Mouse (Mus musculus) CH12.LX (cell line): ENCODE measurements around the gene Iqcd. TPM values are rescaled to one million over a fixed set of nuclear protein-coding genes. Genes with fewer than 3 reads are reported as not detected.

ENCODE experiments used
- DNase-seq: peaks from one replicate; pipeline ENCODE4 v3.0.0-alpha.2; 2013; ENCODE audit errors: extremely low read depth
- H3K27ac ChIP-seq: 2 replicates; pipeline ENCODE4 v1.5.1; 2012; ENCODE audit warnings: low read depth, mild to moderate bottlenecking, control low read depth, moderate library complexity; ENCODE audit not compliant: insufficient read depth
- H3K27me3 ChIP-seq: replicated peaks from 2 replicates; pipeline ENCODE3; 2012; ENCODE audit warnings: inconsistent platforms
- H3K36me3 ChIP-seq, 2 experiments: replicated peaks in 1 of 2; 2 replicates each; pipeline versions ENCODE3 to v1.6.1; 2012; ENCODE audit warnings: inconsistent platforms in 1 of 2, low read length in 1 of 2, mild to moderate bottlenecking in 1 of 2, mixed read lengths in 1 of 2, moderate library complexity in 1 of 2; ENCODE audit not compliant: control insufficient read depth in 1 of 2, insufficient read depth in 1 of 2
- H3K4me1 ChIP-seq, 2 experiments: 2 replicates each; pipeline ENCODE4 v1.6.1; 2012; ENCODE audit warnings: inconsistent platforms in 1 of 2, moderate library complexity in 1 of 2; ENCODE audit not compliant: insufficient read depth in 2 of 2, control insufficient read depth in 1 of 2
- H3K4me2 ChIP-seq: 2 replicates; pipeline ENCODE4 v1.6.1; 2012; ENCODE audit warnings: low read depth, mild to moderate bottlenecking, control low read depth; ENCODE audit not compliant: poor library complexity, insufficient read depth, severe bottlenecking
- H3K4me3 ChIP-seq, 3 experiments: fragments of 150-350 bp in 1 of 3; sonication (generic) in 1 of 3; replicated peaks in 1 of 3; 2 replicates each; pipeline versions ENCODE3 to v1.5.1; 2011 to 2012; ENCODE audit warnings: low read depth in 2 of 3, low read length in 2 of 3, mild to moderate bottlenecking in 2 of 3, moderate library complexity in 2 of 3, control low read depth in 1 of 3, improper control_type of control experiment in 1 of 3, inconsistent platforms in 1 of 3, mixed read lengths in 1 of 3; ENCODE audit not compliant: poor library complexity in 1 of 3
- H3K79me2 ChIP-seq: replicated peaks from 2 replicates; pipeline ENCODE4 v1.6.1; 2012; ENCODE audit warnings: mild to moderate bottlenecking, moderate library complexity; ENCODE audit not compliant: control insufficient read depth, poor library complexity, insufficient read depth, severe bottlenecking; ENCODE audit errors: extremely low read depth
- H3K9ac ChIP-seq: 2 replicates; pipeline ENCODE4 v1.6.1; 2012; ENCODE audit warnings: low read depth, mild to moderate bottlenecking, control low read depth, moderate library complexity; ENCODE audit not compliant: insufficient read depth
- H3K9me3 ChIP-seq: replicated peaks from 2 replicates; pipeline ENCODE3; 2012; ENCODE audit warnings: low read length, inconsistent platforms, mixed read lengths
- CHD2 ChIP-seq: IDR thresholded peaks from 2 replicates; pipeline ENCODE4 v1.6.1; 2011; ENCODE audit warnings: low read length, improper control_type of control experiment
- CTCF ChIP-seq, 2 experiments: IDR thresholded peaks in 1 of 2; conservative IDR thresholded peaks in 1 of 2; 2 replicates each; pipeline ENCODE4 v1.5.1; 2011 to 2012; ENCODE audit warnings: low read depth in 2 of 2, low read length in 2 of 2, improper control_type of control experiment in 1 of 2, inconsistent platforms in 1 of 2, mild to moderate bottlenecking in 1 of 2, moderate library complexity in 1 of 2
- GABPA ChIP-seq: IDR thresholded peaks from 2 replicates; pipeline ENCODE4 v1.6.1; 2012; ENCODE audit warnings: low read depth, low read length, improper control_type of control experiment, inconsistent platforms; ENCODE audit not compliant: insufficient replicate concordance
- IRF4 ChIP-seq: IDR thresholded peaks from 2 replicates; pipeline ENCODE4 v1.6.1; 2014; ENCODE audit warnings: low read depth, mild to moderate bottlenecking, inconsistent platforms, low read length, improper control_type of control experiment
- JUN ChIP-seq: IDR thresholded peaks from 2 replicates; pipeline ENCODE4 v1.6.1; 2011; ENCODE audit warnings: low read depth, mild to moderate bottlenecking, low read length, improper control_type of control experiment, moderate library complexity; ENCODE audit not compliant: insufficient read depth
- KAT2A ChIP-seq: IDR thresholded peaks from 2 replicates; pipeline ENCODE4 v1.6.1; 2012; ENCODE audit warnings: low read length, improper control_type of control experiment, inconsistent platforms; ENCODE audit not compliant: insufficient replicate concordance
- MAFK ChIP-seq: IDR thresholded peaks from 2 replicates; pipeline ENCODE4 v1.6.1; 2011; ENCODE audit warnings: low read length, improper control_type of control experiment; ENCODE audit not compliant: insufficient replicate concordance
- MAX ChIP-seq: IDR thresholded peaks from 2 replicates; pipeline ENCODE4 v1.6.1; 2011; ENCODE audit warnings: low read length, improper control_type of control experiment
- MAZ ChIP-seq: IDR thresholded peaks from 2 replicates; pipeline ENCODE4 v1.6.1; 2012; ENCODE audit warnings: low read depth, mild to moderate bottlenecking, inconsistent platforms, low read length, improper control_type of control experiment, moderate library complexity
- MEF2A ChIP-seq: IDR thresholded peaks from 2 replicates; pipeline ENCODE4 v1.6.1; 2014; ENCODE audit warnings: low read depth, mild to moderate bottlenecking, inconsistent platforms, low read length, improper control_type of control experiment, borderline replicate concordance
- MYC ChIP-seq: IDR thresholded peaks from 2 replicates; pipeline ENCODE4 v1.6.1; 2011; ENCODE audit warnings: low read depth, mild to moderate bottlenecking, improper control_type of control experiment, low read length
- NELFE ChIP-seq: IDR thresholded peaks from 2 replicates; pipeline ENCODE4 v1.6.1; 2011; ENCODE audit warnings: low read depth, low read length, improper control_type of control experiment
- PAX5 ChIP-seq: IDR thresholded peaks from 2 replicates; pipeline ENCODE4 v1.6.1; 2012; ENCODE audit warnings: low read length, inconsistent platforms, mixed read lengths
- POLR2AphosphoS2 ChIP-seq: IDR thresholded peaks from 2 replicates; pipeline ENCODE4 v1.6.1; 2011; ENCODE audit warnings: low read depth, low read length, improper control_type of control experiment
- RAD21 ChIP-seq: IDR thresholded peaks from 2 replicates; pipeline ENCODE4 v1.6.1; 2011; ENCODE audit warnings: low read depth, mild to moderate bottlenecking, low read length, improper control_type of control experiment, moderate library complexity
- RCOR1 ChIP-seq: conservative IDR thresholded peaks from 2 replicates; pipeline ENCODE4 v1.6.1; 2012; ENCODE audit warnings: low read depth, mild to moderate bottlenecking, inconsistent platforms, low read length, improper control_type of control experiment
- SMC3 ChIP-seq: IDR thresholded peaks from 2 replicates; pipeline ENCODE4 v1.6.1; 2011; ENCODE audit warnings: low read depth, low read length, improper control_type of control experiment
- TBP ChIP-seq: conservative IDR thresholded peaks from 2 replicates; pipeline ENCODE4 v1.6.1; 2011; ENCODE audit warnings: low read depth, low read length, improper control_type of control experiment
- TCF12 ChIP-seq: IDR thresholded peaks from 2 replicates; pipeline ENCODE4 v1.6.1; 2014; ENCODE audit warnings: low read depth, mild to moderate bottlenecking, inconsistent platforms, low read length, improper control_type of control experiment
- USF2 ChIP-seq: conservative IDR thresholded peaks from 2 replicates; pipeline ENCODE4 v1.6.1; 2011; ENCODE audit warnings: low read depth, low read length, improper control_type of control experiment
- ZC3H11A ChIP-seq: IDR thresholded peaks from 2 replicates; pipeline ENCODE4 v1.6.1; 2012; ENCODE audit warnings: low read depth, mild to moderate bottlenecking, inconsistent platforms, low read length, improper control_type of control experiment
- ZKSCAN1 ChIP-seq: IDR thresholded peaks from 2 replicates; pipeline ENCODE4 v1.6.1; 2012; ENCODE audit warnings: low read depth, inconsistent platforms, low read length, improper control_type of control experiment, borderline replicate concordance
- ZMIZ1 ChIP-seq: IDR thresholded peaks from 2 replicates; pipeline ENCODE4 v1.6.1; 2012; ENCODE audit warnings: low read depth, mild to moderate bottlenecking, inconsistent platforms, low read length, improper control_type of control experiment
- dilution Hi-C: fragments of 300-500 bp; cut with MboI; formaldehyde crosslinking; loops from 2 replicates; pipeline ENCODE4 v1.14.3; 2020; ENCODE audit warnings: low sequenced_read_pairs; ENCODE audit not compliant: extremely low pct_unique_long_range_greater_than_20kb, extremely low pct_ligation_motif_present
- in situ Hi-C: fragments of 300-500 bp; cut with MboI; formaldehyde crosslinking; loops from 3 replicates; pipeline ENCODE4 v1.14.3; 2019; ENCODE audit warnings: low sequenced_read_pairs, low pct_ligation_motif_present, low pct_unique_long_range_greater_than_20kb, mixed read lengths
- polyA plus RNA-seq: library from polyadenylated mRNA; unstranded; fragments of >175 nt; gene quantifications from 2 replicates; pipeline ENCODE4 v1.2.1, GENCODE M21; 2012; ENCODE audit warnings: low read depth; ENCODE audit not compliant: insufficient read length
- total RNA-seq, 2 experiments: library from RNA; depleted of rRNA; stranded (reverse); fragments of 300-350 nt in 1 of 2; fragments of >200 nt in 1 of 2; gene quantifications; 2 replicates each; pipeline ENCODE4 v1.2.3; 2012 to 2014

The Iqcd gene
- total and polyA plus RNA-seq, 3 experiments: 0.59 to 0.77 TPM; not detected in 1

- Histone ChIP-seq H3K79me2 (peaks cover 35% of the 10 kb centered on the region), H3K36me3 (peaks cover 41 to 65% of the 10 kb centered on the region in 2 experiments), H3K4me1 (peaks cover 18 to 45% of the 10 kb centered on the region in 2 experiments), H3K9ac (no peak overlapping the region), H3K4me2 (no peak overlapping the region), H3K9me3 (peaks cover 2% of the 10 kb centered on the region), H3K27ac (no peak overlapping the region), H3K4me3 (no peak overlapping the region), H3K27me3 (no peaks in the 10 kb centered on the region)
- TF ChIP-seq RAD21 (peak; percentile 7), PAX5 (no peak), IRF4 (no peak), CTCF (conservative IDR thresholded peaks at IDR 0.05 in 1 of 2, IDR thresholded peaks at IDR 0.05 in 1 of 2; ENCODE audit: low read depth in 2 of 2, low read length in 2 of 2) (peak; percentile 61 to 78), SMC3 (peak; percentile 23)
- in situ Hi-C loops (loop anchor here (5.0 to 25.0 kb wide), 3 partner anchors 96 to 479 kb away; partner anchors contain the start of gene Dtx1), dilution Hi-C loops (no loop called here)
- peak; percentile 50 for DNase-seq
Observed at GRCm38 (mm10) chr5:120615903-120616302, 27.1 kb downstream of the Iqcd start.

DNA sequence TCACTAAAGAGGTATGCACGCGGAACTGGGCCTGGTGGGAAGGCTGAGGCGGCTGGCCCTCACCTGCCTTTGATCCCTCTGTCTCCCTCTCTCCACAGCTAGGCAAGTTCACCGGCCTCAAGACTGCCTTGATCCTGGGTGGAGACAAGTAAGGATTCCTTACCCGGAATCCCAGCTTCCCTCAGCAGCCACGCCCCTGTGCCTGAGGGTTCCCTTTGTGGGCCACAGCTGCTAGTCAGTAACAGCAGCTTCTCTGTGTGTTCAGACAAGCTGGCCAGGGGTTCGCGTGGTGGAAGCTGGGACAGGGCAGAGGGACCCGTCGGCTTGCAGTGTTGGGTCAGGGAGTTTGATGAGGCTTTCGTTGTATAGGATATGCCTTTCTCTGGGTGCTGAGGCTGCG, 30.0 kb downstream of the Iqcd start:
- Histone ChIP-seq H3K9ac (no peak overlapping the region), H3K36me3 (peaks cover 53 to 82% of the 10 kb centered on the region in 2 experiments), H3K4me3 (no peak overlapping the region), H3K4me2 (no peak overlapping the region), H3K27me3 (no peaks in the 10 kb centered on the region), H3K79me2 (peaks cover 31% of the 10 kb centered on the region), H3K9me3 (peaks cover 10% of the 10 kb centered on the region), H3K27ac (no peak overlapping the region)
- in situ Hi-C loops (loop anchor here (5.0 to 25.0 kb wide), 3 partner anchors 94 to 481 kb away; partner anchors contain the start of gene Dtx1), dilution Hi-C loops (no loop called here)
- TF ChIP-seq NELFE: no peak
- TF ChIP-seq GABPA: no peak
- no peak for TF ChIP-seq MAX
- TF ChIP-seq PAX5: no peak
- TF ChIP-seq MAFK: no peak
- no peak for TF ChIP-seq TCF12
- no peak for TF ChIP-seq CHD2
- no peak for TF ChIP-seq ZKSCAN1
- no peak for TF ChIP-seq TBP
- no peak for TF ChIP-seq JUN
- no peak for TF ChIP-seq RCOR1
- no peak for TF ChIP-seq MEF2A
- no peak for TF ChIP-seq MYC
- no peak for TF ChIP-seq MAZ
- TF ChIP-seq USF2: no peak
- TF ChIP-seq KAT2A: no peak
- no peak for TF ChIP-seq POLR2AphosphoS2
- TF ChIP-seq ZMIZ1: no peak
- TF ChIP-seq SMC3: no peak
- no peak for TF ChIP-seq ZC3H11A
- TF ChIP-seq, all 38 proteins: peak for 0
- peaks cover 34 to 60% of the 10 kb centered on the region in 2 experiments for H3K4me1 ChIP-seq
- DNase-seq: no peak
